Mouse (Mus musculus) neural tube, embryonic 14.5 days (tissue): ENCODE data around the gene Col11a2. TPM values are rescaled to one million over a fixed set of nuclear protein-coding genes. Genes with fewer than 3 reads are reported as not detected.

Experiments used
- ATAC-seq: fragments of 200-750 bp; cut with Nextera tagmentation; 2 replicates; pipeline ENCODE4 v1.8.0; 2017; ENCODE audit warnings: low read depth, mild to moderate bottlenecking, moderate TSS enrichment, moderate library complexity
- H3K27ac ChIP-seq: fragments of 300-500 bp; sonication (generic); 2 replicates; pipeline ENCODE4 v1.5.1; 2014; ENCODE audit warnings: low read depth, mild to moderate bottlenecking, control low read depth, low read length, moderate library complexity, mixed read lengths
- H3K27me3 ChIP-seq: fragments of 300-500 bp; sonication (generic); 2 replicates; pipeline ENCODE4 v1.6.1; 2014; ENCODE audit warnings: low read length; ENCODE audit not compliant: control insufficient read depth, insufficient read depth
- H3K36me3 ChIP-seq: fragments of 300-500 bp; sonication (generic); 2 replicates; pipeline ENCODE4 v1.6.1; 2014; ENCODE audit warnings: low read length, mixed read lengths; ENCODE audit not compliant: control insufficient read depth, insufficient read depth
- H3K4me1 ChIP-seq: fragments of 300-500 bp; sonication (generic); 2 replicates; pipeline ENCODE4 v1.6.1; 2014; ENCODE audit warnings: low read length; ENCODE audit not compliant: control insufficient read depth, insufficient read depth
- H3K4me2 ChIP-seq: fragments of 300-500 bp; sonication (generic); 2 replicates; pipeline ENCODE4 v1.6.1; 2014; ENCODE audit warnings: mild to moderate bottlenecking, low read depth, low read length, control low read depth
- H3K4me3 ChIP-seq: fragments of 300-500 bp; sonication (generic); 2 replicates; pipeline ENCODE4 v1.5.1; 2014; ENCODE audit warnings: low read depth, low read length, control low read depth, mixed read lengths
- H3K9ac ChIP-seq: fragments of 300-500 bp; sonication (generic); replicated peaks from 2 replicates; pipeline ENCODE4 v1.6.1; 2014; ENCODE audit warnings: low read depth, mild to moderate bottlenecking, control low read depth, low read length, mixed read lengths
- H3K9me3 ChIP-seq: fragments of 300-500 bp; sonication (generic); 2 replicates; pipeline ENCODE4 v1.6.1; 2016; ENCODE audit warnings: low read length; ENCODE audit not compliant: control insufficient read depth
- WGBS: fragments of 180-500 bp; shearing (Covaris S2); extraction: QIAGEN DNeasy Blood & Tissue Kit; methylation state at CpG from one replicate; pipeline ENCODE4 v1.1.7; 2014; 5-methylcytosine and 5-hydroxymethylcytosine counted together
- polyA plus RNA-seq: library from polyadenylated mRNA; unstranded; fragments of >200 nt; fragmentation: Nextera tagmentation; extraction: Ambion mirVana; gene quantifications from 2 replicates; pipeline ENCODE4 v1.2.1, GENCODE M21; 2014

Col11a2 gene
- polyA plus RNA-seq, 1 experiment from 2014 or later: 3.6 TPM

GRCm38 (mm10) chr17:34029150-34029889, 9.9 kb upstream of the Col11a2 start:
- Histone ChIP-seq H3K4me3 (peak overlapping the region; percentile 85; the same call in 1 of the 2 replicates), H3K4me1 (peaks cover 52% of the 10 kb centered on the region), H3K27ac (no peak overlapping the region; the same call in 1 of the 2 replicates), H3K36me3 (peaks cover 13% of the 10 kb centered on the region), H3K27me3 (no peaks in the 10 kb centered on the region), H3K9ac (no peak overlapping the region), H3K9me3 (no peaks in the 10 kb centered on the region), H3K4me2 (peak overlapping the region; percentile 89)
- ATAC-seq: no peak
- 88% methylated on average over 18 of the region's 18 CpGs for WGBS

GRCm38 (mm10) chr17:34029890-34030595, 9.2 kb upstream of the Col11a2 start:
- Histone ChIP-seq H3K36me3 (peaks cover 16% of the 10 kb centered on the region), H3K4me2 (peak overlapping the region; percentile 89), H3K9ac (peak overlapping the region; percentile 92), H3K4me1 (peaks cover 52% of the 10 kb centered on the region), H3K27ac (no peak overlapping the region), H3K4me3 (peak overlapping the region; percentile 85), H3K9me3 (no peaks in the 10 kb centered on the region), H3K27me3 (no peaks in the 10 kb centered on the region)
- no peak for ATAC-seq
- 78% methylated on average over 21 of the region's 21 CpGs for WGBS

DNA sequence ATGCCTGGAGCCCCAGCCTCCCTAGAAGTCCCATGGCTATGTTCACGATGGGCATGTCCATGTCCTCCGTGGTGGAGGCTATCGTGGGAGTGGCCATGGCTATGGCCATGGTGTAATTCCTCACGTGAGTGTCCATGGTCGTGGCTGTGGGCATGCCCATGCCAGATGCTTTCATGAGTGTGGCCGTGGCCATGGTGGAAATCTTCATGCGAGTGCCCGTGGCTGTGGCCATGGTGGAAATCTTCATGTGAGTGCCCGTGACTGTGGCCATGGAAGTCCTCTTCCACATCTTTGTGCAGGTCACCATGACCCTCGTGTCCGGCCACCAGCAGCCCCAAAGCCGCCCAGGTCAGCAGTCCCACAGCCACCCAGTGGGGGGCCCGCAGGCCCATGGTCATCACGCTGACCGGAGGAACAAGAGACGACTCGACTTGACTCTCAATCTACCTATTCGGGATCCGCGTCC, 8.3 kb upstream of the Col11a2 start:
- H3K4me2 ChIP-seq: peak overlapping the region; percentile 89
- H3K27me3 ChIP-seq: no peaks in the 10 kb centered on the region
- H3K9ac ChIP-seq: peak overlapping the region; percentile 92
- no peak for ATAC-seq
- peaks cover 21% of the 10 kb centered on the region for H3K36me3 ChIP-seq
- H3K9me3 ChIP-seq: no peaks in the 10 kb centered on the region
- peak overlapping the region; percentile 85 for H3K4me3 ChIP-seq
- WGBS: 6% methylated on average over 20 of the region's 20 CpGs
- peaks cover 45% of the 10 kb centered on the region for H3K4me1 ChIP-seq
- peak overlapping the region; percentile 98 for H3K27ac ChIP-seq

GRCm38 (mm10) chr17:34031465-34032173, 7.6 kb upstream of the Col11a2 start, which contains the start of the genes Slc39a7 and Rxrb:
TSS of gene Slc39a7 (minus strand) at chr17:34031682.
TSS of gene Rxrb (plus strand) at chr17:34031812.
- Histone ChIP-seq H3K4me2 (peak within 1 kb of the TSS; percentile 89), H3K27ac (peak within 1 kb of the TSS; percentile 98), H3K4me1 (peaks cover 41% of the 10 kb centered on the region), H3K9ac (peak within 1 kb of the TSS; percentile 92), H3K9me3 (no peaks in the 10 kb centered on the region), H3K4me3 (peak within 1 kb of the TSS; percentile 85), H3K27me3 (no peaks in the 10 kb centered on the region), H3K36me3 (peaks cover 29% of the 10 kb centered on the region)
- peak; percentile 79 for ATAC-seq
- under 1% methylated on average over 62 of the region's 88 CpGs for WGBS

GRCm38 (mm10) chr17:34032174-34032632, 7.0 kb upstream of the Col11a2 start:
- peak overlapping the region; percentile 98 for H3K27ac ChIP-seq
- H3K4me1 ChIP-seq: peaks cover 35% of the 10 kb centered on the region
- H3K9ac ChIP-seq: peak overlapping the region; percentile 92
- H3K36me3 ChIP-seq: peaks cover 34% of the 10 kb centered on the region
- no peaks in the 10 kb centered on the region for H3K27me3 ChIP-seq
- under 1% methylated on average over 33 of the region's 48 CpGs for WGBS
- H3K9me3 ChIP-seq: no peaks in the 10 kb centered on the region
- 0 out of 2 replicates have a peak, but pooled peaks have one; percentile 2 for ATAC-seq
- peak overlapping the region; percentile 81 for H3K4me2 ChIP-seq
- H3K4me3 ChIP-seq: peak overlapping the region; percentile 85

- Histone ChIP-seq H3K9me3 (no peaks in the 10 kb centered on the region), H3K4me1 (peaks cover 32% of the 10 kb centered on the region), H3K36me3 (peaks cover 37% of the 10 kb centered on the region), H3K4me3 (peak overlapping the region; percentile 85), H3K9ac (peak overlapping the region; percentile 92), H3K27me3 (no peaks in the 10 kb centered on the region), H3K4me2 (peak overlapping the region; percentile 81), H3K27ac (no peak overlapping the region; the same call in 1 of the 2 replicates)
- 66% methylated on average over 9 of the region's 9 CpGs for WGBS
- ATAC-seq: no peak
Measured at GRCm38 (mm10) chr17:34032806-34033205, 6.4 kb upstream of the Col11a2 start.

DNA sequence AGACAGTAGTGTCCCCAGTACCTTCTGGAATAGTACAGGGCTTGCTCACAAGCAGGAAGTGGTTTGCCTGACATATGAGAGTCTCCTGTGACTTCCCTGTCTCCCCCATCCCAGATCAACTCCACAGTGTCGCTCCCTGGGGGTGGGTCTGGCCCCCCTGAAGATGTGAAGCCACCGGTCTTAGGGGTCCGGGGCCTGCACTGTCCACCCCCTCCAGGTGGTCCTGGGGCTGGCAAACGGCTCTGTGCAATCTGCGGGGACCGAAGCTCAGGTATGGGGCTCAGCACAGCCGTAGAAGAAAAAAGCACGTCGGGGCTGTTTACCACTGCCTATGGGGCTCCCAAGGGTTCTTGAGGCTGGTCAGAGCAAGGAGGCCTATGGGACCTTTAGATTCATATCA, 5.8 kb upstream of the Col11a2 start:
- no peak overlapping the region; the same call in 1 of the 2 replicates for H3K4me2 ChIP-seq
- H3K36me3 ChIP-seq: peaks cover 37% of the 10 kb centered on the region
- WGBS: 91% methylated on average over 9 of the region's 9 CpGs
- no peak for ATAC-seq
- no peak overlapping the region for H3K4me3 ChIP-seq
- no peak overlapping the region for H3K27ac ChIP-seq
- H3K4me1 ChIP-seq: peaks cover 32% of the 10 kb centered on the region
- H3K9me3 ChIP-seq: no peaks in the 10 kb centered on the region
- no peak overlapping the region for H3K9ac ChIP-seq
- H3K27me3 ChIP-seq: no peaks in the 10 kb centered on the region

- no peaks in the 10 kb centered on the region for H3K9me3 ChIP-seq
- H3K36me3 ChIP-seq: peaks cover 31% of the 10 kb centered on the region; the same call in 1 of the 2 replicates
- H3K9ac ChIP-seq: no peak overlapping the region
- no peak overlapping the region for H3K4me2 ChIP-seq
- WGBS: 81% methylated on average over 9 of the region's 10 CpGs
- H3K4me1 ChIP-seq: peaks cover 37% of the 10 kb centered on the region
- H3K4me3 ChIP-seq: no peak overlapping the region
- no peaks in the 10 kb centered on the region for H3K27me3 ChIP-seq
- no peak for ATAC-seq
- H3K27ac ChIP-seq: no peak overlapping the region
Measured at GRCm38 (mm10) chr17:34034064-34034463, 5.2 kb upstream of the Col11a2 start.
